Mouse (Mus musculus) liver, postnatal 0 days (tissue): ENCODE measurements at regions not wholly inside any gene's neighbourhood (a gene's known extent, or its start where the extent isn't known, plus 50 kb on each side); places are given as distances from the start of the nearest gene placed in this dataset.

ENCODE experiments used
- CTCF ChIP-seq: sonication (generic); IDR thresholded peaks from 2 replicates; pipeline ENCODE4 v1.5.1; 2016; ENCODE audit warnings: antibody characterized with exemption, low read depth
- EP300 ChIP-seq: IDR thresholded peaks from 2 replicates; pipeline ENCODE4 v1.6.1; 2016; ENCODE audit warnings: antibody characterized with exemption, low read depth, mild to moderate bottlenecking

DNA sequence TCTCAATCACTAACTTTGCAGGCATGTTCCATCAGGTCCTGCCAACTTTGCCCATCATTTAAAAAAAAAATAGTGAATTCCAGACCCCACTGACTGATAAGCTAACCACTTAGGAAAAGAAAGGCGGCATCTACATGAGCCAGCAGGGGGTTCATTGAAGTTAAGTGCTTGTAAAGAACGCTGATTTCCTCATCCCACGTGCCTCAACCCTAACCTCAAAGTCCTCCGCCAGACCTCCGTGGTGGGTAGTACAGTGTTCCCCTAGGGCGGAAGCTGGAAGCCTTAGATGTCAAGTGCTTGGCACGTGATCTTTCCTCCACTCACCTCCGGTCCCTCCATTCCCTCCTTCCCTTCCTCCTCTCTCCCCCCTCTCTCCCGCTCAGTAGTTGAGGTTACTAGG lies 158.5 kb upstream of the Mkln1 start:
- TF ChIP-seq CTCF (no peak), EP300 (no peak)
